Mouse (Mus musculus) forebrain, postnatal 0 days (tissue): ENCODE results near the gene Catsper2. TPM values are rescaled to one million over a fixed set of nuclear protein-coding genes. Genes with fewer than 3 reads are reported as not detected.
A peak's percentile ranks its signal among the peaks of the same experiment; 100 is the strongest.

Experiments used
- ATAC-seq: fragments of 200-750 bp; cut with Nextera tagmentation; 2 replicates; pipeline ENCODE4 v1.8.0; 2017; ENCODE audit warnings: mild to moderate bottlenecking, moderate library complexity
- DNase-seq: peaks from one replicate; pipeline ENCODE4 v3.0.0-alpha.2; 2015
- H3K27ac ChIP-seq: fragments of 300-500 bp; sonication (generic); 2 replicates; pipeline ENCODE4 v1.5.1; 2014; ENCODE audit warnings: low read depth, mild to moderate bottlenecking, antibody characterized with exemption, low read length, moderate library complexity, mixed read lengths
- H3K27me3 ChIP-seq: fragments of 300-500 bp; sonication (generic); 2 replicates; pipeline ENCODE4 v1.6.1; 2014; ENCODE audit warnings: mild to moderate bottlenecking, low read length, mixed read lengths; ENCODE audit not compliant: insufficient read depth
- H3K36me3 ChIP-seq: fragments of 300-500 bp; sonication (generic); 2 replicates; pipeline ENCODE4 v1.6.1; 2014; ENCODE audit warnings: mild to moderate bottlenecking, moderate library complexity; ENCODE audit not compliant: insufficient read depth
- H3K4me1 ChIP-seq: fragments of 300-500 bp; sonication (generic); 2 replicates; pipeline ENCODE4 v1.6.1; 2014; ENCODE audit warnings: antibody characterized with exemption; ENCODE audit not compliant: insufficient read depth
- H3K4me2 ChIP-seq: fragments of 300-500 bp; sonication (generic); 2 replicates; pipeline ENCODE4 v1.6.1; 2014; ENCODE audit warnings: low read depth, mild to moderate bottlenecking, moderate library complexity
- H3K4me3 ChIP-seq: fragments of 300-500 bp; sonication (generic); 2 replicates; pipeline ENCODE4 v1.5.1; 2014; ENCODE audit warnings: low read depth, low read length, mixed read lengths
- H3K9ac ChIP-seq: fragments of 300-500 bp; sonication (generic); 2 replicates; pipeline ENCODE4 v1.6.1; 2014; ENCODE audit warnings: mild to moderate bottlenecking
- H3K9me3 ChIP-seq: fragments of 300-500 bp; sonication (generic); 2 replicates; pipeline ENCODE4 v1.6.1; 2016; ENCODE audit warnings: low read length
- CTCF ChIP-seq: sonication (generic); IDR thresholded peaks from 2 replicates; pipeline ENCODE4 v1.5.1; 2016; ENCODE audit warnings: antibody characterized with exemption, control low read depth, low read depth
- WGBS: fragments of 180-500 bp; shearing (Covaris S2); extraction: QIAGEN DNeasy Blood & Tissue Kit; methylation state at CpG from one replicate; pipeline ENCODE4 v1.1.7; 2014; 5-methylcytosine and 5-hydroxymethylcytosine counted together
- polyA plus RNA-seq: library from polyadenylated mRNA; unstranded; fragments of >200 nt; fragmentation: Nextera tagmentation; extraction: Ambion mirVana; gene quantifications from 2 replicates; pipeline ENCODE4 v1.2.1, GENCODE M21; 2015
- total RNA-seq: library from RNA; depleted of rRNA; stranded (reverse); fragments of >200 nt; gene quantifications from 2 replicates; pipeline ENCODE4 v1.2.3, GENCODE M21; 2014

Catsper2 gene
- total and polyA plus RNA-seq, 2 experiments from 2014 or later = 3.3 to 4.9 TPM

- DNase-seq = no peak
- Histone ChIP-seq H3K27me3 (no peaks in the 10 kb centered on the region), H3K4me1 (peaks cover 11% of the 10 kb centered on the region; the same call in 1 of the 2 replicates), H3K9me3 (no peaks in the 10 kb centered on the region), H3K4me3 (no peak overlapping the region), H3K27ac (no peak overlapping the region), H3K4me2 (no peak overlapping the region), H3K9ac (no peak overlapping the region), H3K36me3 (peaks cover 20% of the 10 kb centered on the region)
- ATAC-seq = no peak
- WGBS = 88% methylated on average over 4 of the region's 4 CpGs
- no peak for TF ChIP-seq CTCF
Measured at GRCm38 (mm10) chr2:121452361-121452760, 38.8 kb upstream of the Catsper2 start.

- no peak for TF ChIP-seq CTCF
- ATAC-seq = no peak
Measured at GRCm38 (mm10) chr2:121450093-121450492, 36.5 kb upstream of the Catsper2 start.

GRCm38 (mm10) chr2:121449545-121450011, 36.0 kb upstream of the Catsper2 start:
- ATAC-seq (peak; percentile 70), DNase-seq (no peak)
- Histone ChIP-seq H3K9ac (peak overlapping the region; percentile 85), H3K27me3 (no peaks in the 10 kb centered on the region), H3K4me1 (peaks cover 5% of the 10 kb centered on the region; the same call in 1 of the 2 replicates), H3K36me3 (peaks cover 20% of the 10 kb centered on the region), H3K27ac (peak overlapping the region; percentile 97), H3K4me3 (peak overlapping the region; percentile 91), H3K4me2 (peak overlapping the region; percentile 81), H3K9me3 (no peaks in the 10 kb centered on the region)
- no peak for TF ChIP-seq CTCF
- WGBS = 2% methylated on average over 53 of the region's 54 CpGs

More at GRCm38 (mm10) chr2:121450093-121450492, 36.5 kb upstream of the Catsper2 start:
- peak overlapping the region; percentile 85 for H3K9ac ChIP-seq
- no peak for DNase-seq
- peaks cover 5% of the 10 kb centered on the region; the same call in 1 of the 2 replicates for H3K4me1 ChIP-seq
- 7% methylated on average over 7 of the region's 7 CpGs for WGBS
- H3K4me2 ChIP-seq = peak overlapping the region; percentile 81
- no peaks in the 10 kb centered on the region for H3K27me3 ChIP-seq
- no peaks in the 10 kb centered on the region for H3K9me3 ChIP-seq
- H3K27ac ChIP-seq = peak overlapping the region; percentile 97
- H3K36me3 ChIP-seq = peaks cover 20% of the 10 kb centered on the region
- H3K4me3 ChIP-seq = peak overlapping the region; percentile 91

- Histone ChIP-seq H3K36me3 (peaks cover 20% of the 10 kb centered on the region), H3K27me3 (no peaks in the 10 kb centered on the region), H3K27ac (peak within 1 kb of the TSS; percentile 97)
Measured at GRCm38 (mm10) chr2:121448739-121449535, 35.3 kb upstream of the Catsper2 start, which contains the start of gene Serf2. Gene Serf2 (plus strand): TSS chr2:121449195.

GRCm38 (mm10) chr2:121448136-121448535, 34.5 kb upstream of the Catsper2 start:
- TF ChIP-seq CTCF = peak; percentile 37
- Histone ChIP-seq H3K9me3 (no peaks in the 10 kb centered on the region), H3K9ac (peak overlapping the region; percentile 28; the same call in 1 of the 2 replicates), H3K36me3 (peaks cover 17% of the 10 kb centered on the region), H3K4me2 (peak overlapping the region; percentile 81), H3K27ac (peak overlapping the region; percentile 69; the same call in 1 of the 2 replicates), H3K4me1 (peaks cover 5% of the 10 kb centered on the region; the same call in 1 of the 2 replicates), H3K4me3 (peak overlapping the region; percentile 91), H3K27me3 (no peaks in the 10 kb centered on the region)
- 15% methylated on average over 9 of the region's 9 CpGs for whole genome bisulfite sequencing
- DNase-seq (peak; percentile 43), ATAC-seq (no peak)

More at GRCm38 (mm10) chr2:121448739-121449535, 35.3 kb upstream of the Catsper2 start, which contains the start of gene Serf2:
- H3K4me2 ChIP-seq = peak within 1 kb of the TSS; percentile 81
- 2% methylated on average over 67 of the region's 74 CpGs for WGBS
- H3K9me3 ChIP-seq = no peaks in the 10 kb centered on the region
- peak within 1 kb of the TSS; percentile 91 for H3K4me3 ChIP-seq
- peak; percentile 99 for ATAC-seq
- H3K9ac ChIP-seq = peak within 1 kb of the TSS; percentile 85
- TF ChIP-seq CTCF = no peak; the same call in 1 of the 2 replicates
- H3K4me1 ChIP-seq = peaks cover 5% of the 10 kb centered on the region; the same call in 1 of the 2 replicates
- DNase-seq = peak; percentile 99

- Histone ChIP-seq H3K4me1 (peaks cover 14% of the 10 kb centered on the region), H3K36me3 (peaks cover 7% of the 10 kb centered on the region; the same call in 1 of the 2 replicates), H3K9me3 (no peaks in the 10 kb centered on the region), H3K4me2 (no peak overlapping the region), H3K27me3 (peaks cover 6% of the 10 kb centered on the region), H3K27ac (no peak overlapping the region), H3K9ac (no peak overlapping the region), H3K4me3 (no peak overlapping the region)
- WGBS = 94% methylated on average over 3 of the region's 3 CpGs
- TF ChIP-seq CTCF = no peak
- ATAC-seq (no peak), DNase-seq (no peak)
Measured at GRCm38 (mm10) chr2:121447006-121447405, 33.4 kb upstream of the Catsper2 start.

- peaks cover 14% of the 10 kb centered on the region for H3K4me1 ChIP-seq
- no peak overlapping the region for H3K4me3 ChIP-seq
- WGBS = 82% methylated on average over 4 of the region's 4 CpGs
- H3K27me3 ChIP-seq = peaks cover 7% of the 10 kb centered on the region
- no peak overlapping the region for H3K9ac ChIP-seq
- peaks cover 5% of the 10 kb centered on the region; the same call in 1 of the 2 replicates for H3K36me3 ChIP-seq
- DNase-seq (no peak), ATAC-seq (no peak)
- no peaks in the 10 kb centered on the region for H3K9me3 ChIP-seq
- TF ChIP-seq CTCF = no peak
- no peak overlapping the region for H3K4me2 ChIP-seq
- H3K27ac ChIP-seq = no peak overlapping the region
Measured at GRCm38 (mm10) chr2:121446506-121446905, 32.9 kb upstream of the Catsper2 start.
